8 mouse cellular contexts compared by ENCODE assay signal in genomic region chr15:97963989-97964835, GRCm38 (mm10). TPM values are rescaled to one million over a fixed set of nuclear protein-coding genes. Genes with fewer than 3 reads are reported as not detected.
A peak's percentile ranks its signal among the peaks of the same experiment; 100 is the strongest.
DNase-seq lines count a peak whose midpoint lies in the region; ATAC-seq lines count a peak whose summit lies in the region.

Tmem106c (plus strand) TSS chr15:97964200.

- peaks cover 4% of the 10 kb centered on the region; the same call in 1 of the 2 replicates for H3K36me3 ChIP-seq in hindbrain, embryonic 13.5 days

- no peaks in the 10 kb centered on the region for H3K9me3 ChIP-seq in hindbrain, embryonic 13.5 days

- H3K9ac ChIP-seq in hindbrain, embryonic 13.5 days, result peak within 1 kb of the TSS; percentile 75

- no peaks in the 10 kb centered on the region for H3K27me3 ChIP-seq in hindbrain, embryonic 13.5 days

- peak; percentile 98 for DNase-seq in NIH3T3 (ENCODE audit: low read depth)
- peak; percentile 96 for DNase-seq in cerebellum, postnatal 10 days
- DNase-seq in frontal cortex, postnatal 14 days (ENCODE audit: low spot score in 2 of 2), result peak; percentile 81 to 89
- peak; percentile 94 for DNase-seq in layer of hippocampus, postnatal 25 days (ENCODE audit: extremely low spot score in 1 of 2, low spot score in 1 of 2)
- DNase-seq in lung, postnatal 25 days (ENCODE audit: low spot score), result peak; percentile 92
- peak; percentile 95 for DNase-seq in retina, embryonic 14.5 days (ENCODE audit: low spot score)
- DNase-seq in thymus, postnatal 4 days, result peak; percentile 97

- H3K27ac ChIP-seq in hindbrain, embryonic 13.5 days, result peak within 1 kb of the TSS; percentile 87

- H3K4me1 ChIP-seq in hindbrain, embryonic 13.5 days (replicated peaks), result peaks cover 21% of the 10 kb centered on the region

- peak within 1 kb of the TSS; percentile 55 for H3K4me3 ChIP-seq in hindbrain, embryonic 13.5 days

- under 1% methylated on average over 67 of the region's 67 CpGs for WGBS in hindbrain, embryonic 13.5 days

- peak; percentile 94 for ATAC-seq in hindbrain, embryonic 13.5 days (ENCODE audit: low FRiP score)

- peak within 1 kb of the TSS; percentile 73 for H3K4me2 ChIP-seq in hindbrain, embryonic 13.5 days

RNA-seq across cellular contexts. Expression of gene Tmem106c, which starts in this region (rescaled TPM):
- 53.6 and 58.3 TPM in 2 replicates for polyA plus RNA-seq in hindbrain, embryonic 13.5 days (2015; fragmentation: Nextera tagmentation; extraction: Ambion mirVana)
- total RNA-seq in layer of hippocampus, postnatal 25 days (2021), result 10 to 100 TPM; 26.8 to 27.2 TPM

Comparison
In these comparisons a context has a peak if more than half of its experiments do, and no peak if none do; other contexts are left out.
1. Peak in every context shown above with its lines: DNase-seq, ATAC-seq, H3K4me3 ChIP-seq and H3K27ac ChIP-seq.